Mouse (Mus musculus) layer of hippocampus, adult 9-11 months (tissue): ENCODE results near the gene Clic5.

ENCODE experiments used
- DNase-seq: peaks from one replicate; pipeline ENCODE4 v3.0.0; 2022

Clic5 gene

GRCm38 (mm10) chr17:44288320-44288719 lies 99.9 kb downstream of the Clic5 start:
- DNase-seq, result no peak

GRCm38 (mm10) chr17:44297221-44297620 lies 108.8 kb downstream of the Clic5 start:
- DNase-seq, result no peak

- no peak for DNase-seq
Observed at GRCm38 (mm10) chr17:44300236-44300635, 111.9 kb downstream of the Clic5 start.

GRCm38 (mm10) chr17:44300723-44301122 lies 112.3 kb downstream of the Clic5 start:
- no peak for DNase-seq

- DNase-seq, result no peak
Observed at GRCm38 (mm10) chr17:44301224-44301811, 112.9 kb downstream of the Clic5 start.

GRCm38 (mm10) chr17:44304076-44304475 lies 115.7 kb downstream of the Clic5 start:
- DNase-seq, result no peak

- DNase-seq, result no peak
Observed at GRCm38 (mm10) chr17:44309914-44310622, 121.7 kb downstream of the Clic5 start.

- no peak for DNase-seq
Observed at GRCm38 (mm10) chr17:44325314-44325713, 136.9 kb downstream of the Clic5 start.

- DNase-seq, result no peak
Observed at GRCm38 (mm10) chr17:44327279-44328146, 139.1 kb downstream of the Clic5 start.

- DNase-seq, result no peak
Observed at GRCm38 (mm10) chr17:44328147-44328482, 139.7 kb downstream of the Clic5 start.
